Mouse (Mus musculus): Measurements from ENCODE around the gene Vmn2r48. TPM values are rescaled to one million over a fixed set of nuclear protein-coding genes. Genes with fewer than 3 reads are reported as not detected.

Vmn2r48 gene
- not detected in 2 replicates for polyA plus RNA-seq (2012; rRNA removed)

DNA sequence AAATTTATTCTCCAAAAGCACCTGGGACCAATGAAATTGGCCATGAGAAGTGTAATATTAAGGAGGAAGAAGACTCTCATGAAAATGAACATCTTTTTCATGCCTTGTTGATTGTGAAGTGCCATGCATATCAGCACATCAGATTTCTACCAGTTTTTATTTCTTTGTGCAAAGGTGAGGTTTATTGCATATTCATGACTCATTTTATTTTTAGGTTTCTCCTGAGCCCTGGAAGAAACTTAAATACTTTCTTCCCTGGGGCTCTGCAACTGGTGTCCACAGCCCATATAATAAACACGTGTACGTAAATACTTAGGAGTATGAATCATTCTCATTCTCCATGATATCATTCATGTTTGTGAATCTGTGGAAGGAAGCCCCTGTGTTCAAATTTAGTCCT is at the start of gene Vmn2r48:
TSS of gene Vmn2r48 (minus strand) at position 101 of the 400 bp plus-strand sequence.

DNA sequence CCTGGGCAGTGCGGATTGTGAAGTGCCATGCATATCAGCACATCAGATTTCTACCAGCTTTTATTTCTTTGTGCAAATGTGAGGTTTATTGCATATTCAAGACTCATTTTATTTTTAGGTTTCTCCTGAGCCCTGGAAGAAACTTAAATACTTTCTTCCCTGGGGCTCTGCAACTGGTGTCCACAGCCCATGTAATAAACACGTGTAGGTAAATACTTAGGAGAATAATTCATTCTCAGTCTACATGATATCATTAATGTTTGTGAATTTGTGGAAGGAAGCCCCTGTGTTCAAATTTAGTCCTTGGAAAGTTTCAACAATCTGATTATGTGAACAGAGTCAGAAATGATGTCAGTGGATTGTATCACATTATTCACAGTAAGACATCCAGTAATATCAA is 38.8 kb upstream of the Vmn2r48 start, which contains the start of gene Vmn2r49:
TSS of gene Vmn2r49 (minus strand) at position 101 of the 400 bp plus-strand sequence.

Other genes starting within 250 kb of the Vmn2r48 start
- not detected in 2 replicates for gene Vmn2r46, start 183.0 kb downstream of the Vmn2r48 start, polyA plus RNA-seq (2012; rRNA removed)
- gene Vmn2r47, start 112.3 kb downstream of the Vmn2r48 start, polyA plus RNA-seq (2012; rRNA removed): not detected in 2 replicates
- not detected in 2 replicates for gene Vmn2r49, start 38.7 kb upstream of the Vmn2r48 start, polyA plus RNA-seq (2012; rRNA removed)
- gene Vmn2r50, start 99.7 kb upstream of the Vmn2r48 start, polyA plus RNA-seq (2012; rRNA removed): not detected in 2 replicates
- not detected in 2 replicates for gene Vmn2r51, start 152.2 kb upstream of the Vmn2r48 start, polyA plus RNA-seq (2012; rRNA removed)
- gene Vmn2r52, start 223.0 kb upstream of the Vmn2r48 start, polyA plus RNA-seq (2012; rRNA removed): not detected in 2 replicates

Measured in colon, adult 2 months (tissue).